Comparison of ENCODE assay signal across 1 mouse cellular context in the genomic region with DNA sequence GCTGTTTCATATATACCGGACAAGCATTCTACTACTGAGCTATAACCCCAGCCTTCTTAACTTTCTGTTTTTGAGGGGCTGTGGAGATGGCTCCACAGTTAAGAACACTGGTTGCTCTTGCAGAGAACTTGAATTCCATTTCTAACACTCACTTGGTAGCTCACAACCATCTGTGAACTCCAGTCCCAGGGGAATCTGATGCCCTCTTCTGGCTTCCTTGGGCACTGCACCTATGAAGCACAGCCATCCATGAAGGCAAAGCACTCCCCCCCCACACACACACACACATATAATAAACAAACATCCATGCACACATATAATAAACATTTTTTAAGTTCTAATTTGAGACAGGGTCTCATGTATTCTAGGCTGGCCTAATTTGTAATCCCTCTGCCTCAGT.
TF ChIP-seq lines count a peak whose summit lies in the region.

No protein-coding gene starts in this region.

TF ChIP-seq in C2C12, 6 proteins besides CTCF, POLR2A, EP300 and RAD21 (continued from another document):
- TF ChIP-seq CEBPB (IDR thresholded peaks at IDR 0.05; ENCODE audit: low read depth) = no peak
